Mouse (Mus musculus) layer of hippocampus, adult 9-11 months (tissue): Measurements from ENCODE around the gene Mterf1b.
A peak's percentile ranks its signal among the peaks of the same experiment; 100 is the strongest.
"Not testable (repeated sequence)": the region's sequence is repeated elsewhere in the genome, so short reads cannot be mapped to it uniquely, and the experiment has no call there.

ENCODE experiments used
- DNase-seq: peaks from one replicate; pipeline ENCODE4 v3.0.0; 2022

Mterf1b gene

DNA sequence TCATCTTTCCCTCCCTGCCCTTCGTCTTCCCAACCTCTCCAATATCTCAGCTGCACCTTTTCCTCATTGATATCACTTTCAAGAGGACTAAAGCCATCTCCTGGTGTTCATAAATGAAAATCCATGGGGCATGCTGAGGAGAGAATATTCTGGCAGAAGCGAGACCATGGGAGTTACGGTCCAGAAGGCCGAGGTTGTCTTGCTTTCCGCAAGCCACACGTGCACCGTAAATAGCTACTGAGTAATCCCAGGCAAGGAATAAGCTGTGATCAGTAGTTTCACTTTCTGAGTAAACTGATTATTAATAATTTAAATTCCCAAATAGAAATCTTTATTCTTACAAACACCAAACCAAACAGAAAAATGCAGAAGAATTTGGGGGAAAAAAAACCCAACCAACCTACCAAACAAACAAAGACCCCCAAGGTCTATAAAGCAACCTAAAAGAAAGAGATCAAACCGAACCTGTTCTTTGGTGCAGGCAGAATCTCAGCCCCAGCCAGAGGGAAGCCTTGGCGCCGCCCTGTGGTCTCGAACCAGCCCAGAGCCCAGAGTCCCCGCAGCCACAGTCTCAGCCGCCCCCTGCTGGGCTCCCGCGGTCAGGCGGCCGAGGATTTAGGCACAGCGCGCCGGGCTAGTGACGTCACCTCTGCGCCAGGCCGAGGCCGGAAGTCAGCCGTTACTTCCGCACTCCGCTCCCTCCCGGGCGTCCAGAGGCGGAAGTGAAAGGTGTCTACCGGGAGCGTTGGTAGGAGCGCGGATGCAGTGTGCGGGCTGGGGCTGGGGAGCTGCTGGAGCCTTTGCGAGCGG, at the start of gene Mterf1b:
Gene Mterf1b (plus strand): TSS at position 697 of the 810 bp plus-strand sequence.
- DNase-seq = not testable (repeated sequence)

DNA sequence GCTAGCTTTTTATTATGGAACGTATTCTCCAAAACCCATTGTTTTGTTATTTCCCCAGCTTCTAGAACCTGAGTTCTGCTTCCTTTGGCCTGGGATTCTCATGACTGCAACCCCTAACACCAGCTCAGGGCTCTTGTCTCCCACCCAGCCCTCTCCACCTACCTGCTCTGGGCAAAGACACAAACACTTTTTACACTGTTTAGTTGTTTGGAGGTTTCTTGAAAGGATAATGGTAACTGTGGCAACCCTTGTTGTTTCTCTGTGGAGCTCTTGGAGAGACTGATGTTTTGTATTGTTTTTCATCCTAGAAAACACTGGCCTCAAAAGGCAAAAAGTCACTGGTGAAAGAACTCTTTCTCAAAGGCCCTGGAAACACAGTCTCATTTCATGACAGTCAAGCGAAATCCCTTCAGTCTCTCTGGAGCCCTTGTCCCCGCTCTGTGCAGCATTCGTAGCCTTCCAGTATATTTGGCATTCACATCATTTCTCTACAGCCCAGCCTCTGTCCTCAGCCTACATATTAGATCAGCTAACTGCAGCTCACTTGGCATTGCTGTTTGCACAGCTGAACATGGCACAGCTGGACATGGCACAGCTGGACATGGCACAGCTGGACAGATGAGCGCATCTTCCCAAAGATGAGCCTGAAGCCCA, 32.6 kb upstream of the Mterf1b start:
- DNase-seq = not testable (repeated sequence)

DNA sequence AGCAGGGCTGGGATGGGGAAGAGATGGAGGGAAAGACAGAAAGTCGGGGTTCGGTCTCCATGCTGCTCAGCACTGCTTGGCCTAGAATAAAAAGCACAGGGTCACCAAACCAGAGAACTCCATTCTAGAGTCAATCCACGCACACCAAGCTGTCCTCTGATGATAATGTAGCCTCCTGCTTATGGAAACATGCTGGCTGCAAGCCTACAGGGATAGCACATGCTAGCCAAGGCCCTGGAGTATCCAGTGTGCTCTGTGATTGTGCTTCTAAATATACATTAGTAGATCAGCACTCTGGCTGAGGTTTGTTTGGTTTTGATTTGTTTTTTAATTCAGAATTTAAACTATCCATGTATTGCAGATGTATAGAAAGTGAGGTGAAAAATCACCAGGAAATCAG, 30.6 kb upstream of the Mterf1b start:
- DNase-seq = no peak

DNA sequence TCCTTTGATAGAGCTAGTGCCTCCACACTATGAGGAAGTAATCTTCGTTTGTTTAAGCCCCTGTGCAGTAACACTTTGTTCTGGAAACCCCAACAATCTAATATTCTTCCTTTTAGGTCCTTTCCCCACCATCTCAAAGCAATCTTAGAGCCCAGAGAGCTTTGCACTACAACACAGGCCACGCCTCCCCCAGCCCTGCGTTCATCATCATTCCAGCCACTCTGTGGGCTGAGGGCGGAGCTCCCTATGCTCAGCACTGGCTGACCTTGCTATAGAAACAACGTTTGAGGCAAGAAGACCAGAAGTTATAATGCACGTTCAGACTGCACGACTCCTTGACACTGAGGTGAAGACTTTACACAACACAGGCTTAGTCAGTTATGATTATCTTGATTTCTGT, 29.7 kb upstream of the Mterf1b start:
- no peak for DNase-seq

DNA sequence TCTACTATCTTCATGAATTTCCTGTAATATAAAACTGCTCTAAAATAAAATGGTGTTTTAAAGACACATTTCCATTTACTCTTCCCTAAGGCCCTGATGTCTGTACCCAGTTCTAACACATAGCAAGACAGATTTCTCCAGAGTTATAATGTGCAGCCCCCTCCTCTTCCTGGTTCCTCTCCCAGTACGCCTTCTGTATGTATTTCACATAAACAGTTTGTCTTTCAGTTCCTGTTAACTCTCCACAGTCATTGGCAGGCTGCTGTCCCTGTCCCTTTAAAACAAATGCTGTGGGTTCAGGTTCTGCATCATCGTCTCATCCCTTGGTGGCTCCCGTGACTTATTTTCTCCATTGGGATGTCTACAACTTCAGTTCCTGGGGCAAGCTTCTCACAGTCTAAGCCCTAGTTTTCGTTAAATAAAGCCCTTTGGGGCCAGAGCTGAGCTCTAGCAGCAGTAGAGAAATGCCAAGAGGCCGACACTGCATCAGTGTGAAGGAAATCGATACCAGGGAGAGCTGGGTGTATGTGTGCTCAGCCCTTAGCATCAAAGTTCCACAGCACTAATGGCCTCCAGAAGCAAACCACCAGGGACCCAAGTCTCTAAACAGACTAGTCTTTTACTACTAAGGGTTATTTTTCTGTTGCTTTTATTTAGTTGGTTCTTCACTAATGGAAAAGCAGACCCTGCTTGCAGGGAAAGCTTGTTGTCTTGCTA, 24.2 kb upstream of the Mterf1b start:
- not testable (repeated sequence) for DNase-seq

DNA sequence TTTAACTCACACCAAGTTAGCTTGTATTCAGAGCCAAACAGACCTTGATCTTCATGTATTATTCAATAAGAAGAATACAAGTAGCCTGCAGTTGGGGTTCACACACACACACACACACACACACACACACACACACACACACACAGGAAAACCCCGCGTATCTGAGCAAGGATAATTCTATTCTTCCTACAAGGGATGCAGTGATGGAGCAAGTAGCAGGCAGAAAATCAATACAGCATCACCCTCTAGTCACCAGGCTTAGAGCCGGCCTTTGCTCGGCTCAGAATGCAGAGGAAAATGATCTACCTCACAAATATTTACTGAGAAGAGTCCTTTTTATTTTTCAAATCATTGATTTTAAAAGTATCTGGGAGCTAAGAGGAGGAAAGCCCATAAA, 23.6 kb upstream of the Mterf1b start:
- DNase-seq = not testable (repeated sequence)

DNA sequence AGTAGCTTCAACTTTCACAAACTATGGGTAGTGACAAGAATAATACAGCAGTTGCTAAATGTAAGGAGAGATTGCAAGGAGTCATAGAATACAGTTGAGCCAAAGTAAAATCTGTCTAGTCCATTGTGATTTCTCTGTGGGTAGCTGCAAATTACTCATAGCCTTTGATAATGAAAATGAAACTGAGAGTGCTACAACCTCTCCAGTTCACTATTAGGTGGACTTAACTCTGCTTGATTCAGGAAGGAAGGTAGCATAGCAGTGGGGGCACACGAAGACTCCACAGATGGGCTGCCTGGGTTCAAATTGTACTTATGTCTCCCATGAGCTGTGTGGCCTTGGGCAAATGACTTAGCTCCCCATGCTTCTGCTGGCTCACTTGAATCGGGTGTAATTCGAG, 15.7 kb upstream of the Mterf1b start:
- not testable (repeated sequence) for DNase-seq

DNA sequence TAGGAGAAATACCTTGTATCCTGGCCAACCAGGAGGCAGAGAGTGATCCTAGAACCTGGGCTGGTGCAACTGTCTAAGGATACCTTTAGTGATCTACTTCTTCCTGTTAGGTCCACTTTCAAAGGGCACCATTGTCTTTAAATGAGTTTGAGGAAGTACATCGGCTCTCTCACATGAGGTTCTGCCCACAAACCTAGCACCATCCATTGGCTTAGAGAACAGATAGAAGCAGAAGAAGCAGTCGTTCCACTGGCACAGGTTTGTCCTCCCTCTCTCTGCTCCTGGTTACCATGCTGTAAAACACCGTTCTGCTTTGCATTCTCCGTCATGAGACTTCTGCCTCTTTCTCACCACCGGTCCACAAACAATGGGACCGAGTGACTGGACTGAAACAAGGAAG, 12.8 kb upstream of the Mterf1b start:
- DNase-seq = no peak

DNA sequence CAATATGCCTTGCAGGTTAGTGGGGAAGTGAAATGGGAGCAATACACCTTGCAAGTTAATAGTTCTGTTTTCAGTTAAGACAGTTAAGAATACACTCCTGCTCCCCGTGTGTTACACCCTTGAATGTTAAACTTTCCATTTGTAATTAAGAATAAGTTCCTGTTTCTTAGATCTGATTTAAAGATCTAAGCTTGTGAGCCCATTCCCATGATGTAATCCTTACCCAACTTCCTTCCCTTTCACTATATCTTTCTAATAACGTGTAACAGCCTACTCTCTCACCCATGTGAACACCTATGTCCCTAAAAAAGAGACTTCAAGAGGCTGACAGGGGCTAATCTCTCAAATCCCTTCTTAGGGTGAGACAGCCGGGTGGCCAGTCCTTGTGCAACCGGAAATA, 5.4 kb upstream of the Mterf1b start:
- DNase-seq = no peak

DNA sequence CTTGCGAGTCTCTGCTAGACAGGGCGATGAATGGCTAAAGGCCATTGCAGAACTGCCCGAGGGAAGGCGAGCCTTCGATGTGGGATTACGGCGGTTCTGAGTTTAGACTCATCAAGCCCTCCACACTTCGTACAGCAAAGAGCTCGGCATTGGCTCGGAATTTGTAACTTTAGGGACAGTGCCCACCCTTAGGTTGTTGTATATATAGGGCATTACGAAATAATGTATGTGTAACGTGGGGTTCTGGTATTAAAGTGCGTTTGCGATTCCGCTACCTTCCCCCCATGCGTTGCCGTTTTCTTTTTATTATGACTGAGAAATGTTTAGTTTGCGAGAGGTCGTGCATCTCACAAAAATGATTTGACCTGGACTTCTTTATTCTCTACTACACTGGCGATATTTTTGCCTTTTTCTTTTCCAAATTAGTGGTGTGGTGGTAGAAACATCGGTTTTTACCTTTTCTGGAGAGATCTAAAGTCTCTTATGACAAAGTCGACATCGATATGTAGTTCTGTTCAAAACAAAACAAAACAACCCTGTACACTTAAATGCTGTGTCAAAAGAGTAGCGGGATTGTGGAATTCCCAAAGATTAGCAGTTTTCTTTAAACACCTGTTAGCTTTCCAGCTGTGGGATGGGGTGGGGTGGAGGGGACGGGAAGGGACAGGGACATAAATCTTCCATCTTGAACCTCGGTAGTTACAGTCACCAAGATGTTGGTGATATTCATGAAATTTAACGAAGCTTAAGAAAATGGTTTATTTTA, 497 bp downstream of the Mterf1b start:
- not testable (repeated sequence) for DNase-seq

DNA sequence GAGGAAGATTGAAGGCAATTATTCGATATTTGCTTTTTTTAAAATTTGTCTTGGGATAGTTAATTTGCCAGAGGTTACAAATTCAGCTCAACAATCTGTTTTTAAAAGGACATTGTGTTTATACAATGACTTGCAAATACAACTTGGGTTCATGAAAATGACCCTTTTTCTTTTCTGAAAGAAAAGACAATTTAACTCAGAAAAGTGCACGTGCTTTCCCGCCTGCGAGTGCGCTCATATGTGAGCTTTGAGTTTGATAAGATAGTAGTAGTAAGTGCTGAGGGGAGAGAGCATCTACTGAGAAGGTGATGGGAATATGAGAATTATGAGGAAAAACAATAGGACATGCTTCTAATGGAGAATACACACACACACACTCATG, 1.1 kb downstream of the Mterf1b start:
- no peak for DNase-seq

DNA sequence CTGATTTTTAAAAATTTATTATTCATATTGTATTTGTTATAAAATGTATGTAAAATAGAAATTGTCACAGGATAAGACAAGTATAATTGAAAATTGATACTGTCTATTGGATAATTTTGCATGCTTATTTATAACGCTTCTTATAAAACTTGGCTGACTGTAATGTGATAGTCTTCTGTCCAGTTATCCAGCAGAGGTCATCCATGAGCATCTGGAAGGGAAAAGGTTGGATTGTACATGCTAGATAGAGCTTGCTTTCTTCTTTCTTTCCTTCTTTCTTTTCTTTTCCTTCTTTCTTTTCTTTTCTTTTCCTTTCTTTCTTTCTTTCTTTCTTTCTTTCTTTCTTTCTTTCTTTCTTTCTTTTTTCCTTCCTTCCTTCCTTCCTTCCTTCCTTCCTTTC, 2.0 kb downstream of the Mterf1b start:
- no peak for DNase-seq

DNA sequence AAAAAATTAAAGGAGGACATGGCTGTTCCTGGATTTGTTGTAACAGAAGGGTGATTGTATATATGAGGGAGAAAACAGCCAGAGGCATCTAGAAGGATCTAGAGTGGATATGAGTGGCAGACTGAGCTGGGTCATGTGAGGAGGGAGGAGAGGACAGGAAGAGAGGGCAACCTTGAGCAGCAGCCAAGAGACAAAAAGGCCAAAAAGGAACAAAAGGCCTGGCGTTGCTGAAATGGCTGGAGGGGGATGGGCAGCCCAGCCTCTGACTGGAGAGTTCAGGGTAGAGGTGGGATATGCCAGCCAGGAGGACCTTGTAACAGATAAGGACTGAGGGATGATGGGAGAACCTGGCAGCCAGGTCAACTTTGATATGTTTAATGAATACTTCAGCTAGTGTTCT, 2.9 kb downstream of the Mterf1b start:
- DNase-seq = no peak

DNA sequence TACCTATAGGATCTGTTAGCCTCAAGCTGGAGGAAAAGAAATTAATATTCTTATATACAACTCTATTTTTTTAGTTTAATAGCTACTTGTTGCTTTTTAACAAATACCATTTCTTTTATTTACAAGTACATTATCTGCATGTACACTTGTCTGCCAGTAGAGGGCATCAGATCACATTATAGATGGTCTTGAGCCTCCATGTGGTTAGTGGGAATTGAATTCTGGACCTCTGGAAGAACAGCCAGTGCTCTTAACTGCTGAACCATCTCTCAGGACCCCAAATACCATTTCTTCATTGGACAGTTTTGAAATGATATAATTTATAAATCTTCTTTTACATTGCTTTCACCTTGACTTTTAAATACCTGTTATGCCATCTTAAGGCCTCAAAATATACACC, 9.2 kb downstream of the Mterf1b start:
- no peak for DNase-seq

DNA sequence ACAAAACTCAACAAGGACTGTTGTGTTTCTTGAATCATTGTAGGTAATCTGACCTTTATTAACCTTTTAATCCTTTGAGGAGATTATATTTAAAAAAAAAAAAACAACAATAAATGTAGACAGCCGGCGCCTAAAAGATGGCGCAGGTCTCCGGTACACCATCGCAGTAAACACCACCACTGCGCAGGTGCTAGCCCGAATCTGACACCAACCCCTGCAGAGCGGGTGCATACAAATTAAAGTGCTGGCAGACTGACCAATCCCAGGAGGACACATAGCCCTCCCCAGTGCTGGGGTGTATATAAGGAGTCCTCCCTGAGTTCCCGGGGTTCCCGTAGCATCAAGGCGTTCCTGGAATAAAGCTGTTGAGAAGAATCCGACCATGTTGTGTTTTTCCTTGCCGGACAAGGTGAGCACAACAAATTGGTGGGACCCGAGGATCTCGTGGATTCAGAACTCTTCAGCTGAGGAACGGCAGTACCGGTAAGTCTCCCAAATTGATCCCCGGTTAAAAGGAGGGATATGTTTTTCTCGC, 10.2 kb downstream of the Mterf1b start:
- not testable (repeated sequence) for DNase-seq

DNA sequence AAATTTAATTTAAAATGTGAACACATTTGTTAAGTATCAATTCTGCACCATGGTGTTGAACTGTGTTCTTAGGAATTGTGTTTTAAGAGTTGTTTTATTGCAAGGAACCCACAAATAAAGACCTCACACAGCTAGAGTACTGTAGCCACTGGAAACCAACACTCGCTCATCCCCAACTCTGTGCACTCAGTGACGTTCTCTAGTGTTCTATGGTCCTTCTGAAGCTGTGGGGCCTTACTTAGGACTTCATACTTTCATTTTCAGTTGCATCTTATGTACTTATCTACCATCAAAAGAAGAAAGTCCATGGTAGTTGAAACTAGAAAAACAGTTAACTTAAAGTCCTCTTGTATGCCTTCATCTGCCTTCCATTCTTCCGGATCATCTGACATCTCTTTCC, 17.9 kb downstream of the Mterf1b start:
- DNase-seq = not testable (repeated sequence)

DNA sequence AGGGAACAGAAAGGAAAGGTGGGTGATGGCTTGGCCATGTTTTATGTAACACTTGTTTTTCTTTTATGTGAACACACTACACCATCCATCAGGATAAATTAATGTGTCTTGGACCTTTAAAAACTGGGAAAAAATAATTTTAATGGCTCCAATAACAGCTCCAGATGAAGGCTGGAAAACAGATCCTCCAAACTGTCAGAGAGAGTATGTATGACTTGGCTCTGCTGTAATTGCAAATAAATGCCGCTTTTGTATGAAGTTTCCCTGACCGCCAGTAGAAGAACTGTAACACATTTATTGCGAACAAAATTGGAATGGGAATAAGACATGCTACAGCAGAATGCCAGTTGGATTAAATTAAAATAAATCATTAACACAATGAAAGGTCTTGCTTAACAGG, 29.1 kb downstream of the Mterf1b start:
- DNase-seq = no peak

DNA sequence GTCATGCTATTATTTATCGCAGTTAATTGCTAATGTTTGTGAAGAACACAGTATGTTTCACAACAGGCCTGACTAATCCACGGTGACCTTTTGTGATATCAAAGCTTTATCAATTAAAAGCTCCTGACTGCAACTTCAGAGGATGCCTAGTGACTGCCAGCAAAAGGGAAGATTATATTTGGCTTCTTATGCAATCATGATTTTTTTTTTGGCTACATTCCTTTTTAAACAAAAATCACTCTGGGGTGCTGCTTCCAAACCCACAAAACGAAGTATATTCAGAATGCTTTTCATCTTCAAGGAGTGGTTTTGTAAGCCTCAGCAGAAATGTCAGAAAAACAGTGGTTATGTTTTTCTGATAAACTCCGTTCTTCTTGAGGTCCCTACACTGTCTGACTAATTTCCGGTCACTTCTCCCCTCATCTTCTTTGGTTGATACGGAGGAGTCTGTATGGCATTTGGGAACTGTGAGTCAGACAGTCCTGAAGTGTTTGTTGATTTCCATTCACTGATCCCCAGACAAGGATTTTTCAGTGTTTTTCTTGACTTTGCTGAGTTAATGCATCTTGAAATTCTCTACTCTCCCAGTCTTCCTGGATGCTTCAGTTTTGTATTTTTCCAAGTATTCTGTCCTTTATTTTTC, 29.9 kb downstream of the Mterf1b start:
- DNase-seq = no peak

DNA sequence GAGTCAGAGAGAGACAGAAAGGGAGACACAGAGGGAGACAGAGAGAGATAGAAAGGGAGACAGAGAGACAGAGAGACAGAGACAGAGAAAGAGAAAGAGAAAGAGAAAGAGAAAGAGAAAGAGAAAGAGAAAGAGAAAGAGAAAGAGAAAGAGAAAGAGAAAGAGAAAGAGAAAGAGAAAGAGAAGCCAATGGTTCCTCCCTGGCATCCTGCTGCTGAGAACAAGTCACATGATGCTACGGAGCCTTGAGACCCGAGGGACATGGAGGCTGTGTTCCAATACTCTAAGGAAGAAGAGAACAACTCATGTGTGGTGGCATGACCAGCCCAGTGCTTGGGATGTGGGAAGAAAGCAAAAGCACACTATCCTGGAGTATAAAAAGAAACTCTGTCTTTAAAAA, 40.0 kb downstream of the Mterf1b start:
- no peak for DNase-seq

DNA sequence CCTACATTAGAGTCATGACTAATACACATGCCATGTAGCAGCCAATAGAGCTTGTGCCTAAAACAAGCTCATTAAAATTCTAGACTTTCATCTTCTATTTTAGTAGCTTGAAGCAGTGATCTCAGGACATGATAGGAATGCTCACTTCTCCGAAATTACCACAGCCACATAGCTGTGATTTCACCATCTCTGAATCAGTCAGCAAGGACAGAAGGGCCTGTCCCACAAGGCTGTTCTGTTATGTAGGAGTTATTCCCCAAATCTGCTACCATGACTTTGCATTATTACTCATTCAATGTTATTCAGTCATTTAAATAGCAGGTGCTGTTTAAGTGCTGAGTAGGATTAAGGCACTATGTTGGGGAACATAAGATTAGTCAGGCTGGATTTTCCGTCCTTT, 42.3 kb downstream of the Mterf1b start:
- DNase-seq = peak; percentile 66

DNA sequence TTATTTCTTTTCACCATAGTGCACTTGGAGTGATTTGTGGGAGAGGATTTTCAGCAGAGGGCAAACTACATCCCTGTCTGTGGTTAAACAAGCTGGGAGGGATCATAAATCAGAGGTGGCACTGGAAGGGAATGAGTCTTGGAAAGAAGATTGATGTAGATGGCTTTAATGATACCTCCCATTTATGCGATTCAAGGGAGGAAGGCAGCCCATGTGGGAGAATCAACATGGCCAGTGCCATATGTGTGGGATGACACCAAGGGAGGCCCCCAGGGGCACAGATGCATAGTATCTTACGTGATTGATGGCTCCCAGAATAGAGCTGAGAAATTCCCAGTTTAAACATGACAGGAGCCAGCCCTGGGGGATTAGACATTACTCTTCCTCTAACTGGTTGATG, 48.0 kb downstream of the Mterf1b start:
- no peak for DNase-seq

DNA sequence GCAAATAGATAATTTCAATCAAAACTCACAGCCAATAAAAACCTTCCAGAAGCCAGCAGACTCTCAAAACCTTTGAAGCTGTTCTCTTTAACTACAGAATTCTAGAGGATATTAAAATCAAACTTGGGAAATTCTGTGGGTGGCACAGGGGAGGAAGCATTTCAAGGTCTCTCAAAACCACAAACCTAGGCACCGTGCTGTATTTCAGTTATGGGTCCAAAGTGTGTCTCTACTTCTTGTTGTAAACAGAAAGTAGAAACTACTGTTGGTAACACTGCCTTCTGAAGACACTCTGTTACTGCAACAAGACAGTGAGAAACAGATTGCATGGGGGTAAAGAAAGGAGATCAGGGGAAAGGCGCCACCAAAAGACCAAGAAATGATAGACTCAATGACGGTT, 52.8 kb downstream of the Mterf1b start:
- no peak for DNase-seq
